Mouse (Mus musculus) heart, postnatal 0 days (tissue): ENCODE measurements around the gene Akr7a5.

Experiments used
- CTCF ChIP-seq: IDR thresholded peaks from 2 replicates; pipeline ENCODE4 v1.5.1; 2016; ENCODE audit warnings: antibody characterized with exemption, control low read depth, low read depth
- EP300 ChIP-seq: IDR thresholded peaks from 2 replicates; pipeline ENCODE4 v1.6.1; 2016; ENCODE audit warnings: antibody characterized with exemption, low read depth

GRCm38 (mm10) chr4:139298671-139299366 lies 11.7 kb upstream of the Akr7a5 start:
- TF ChIP-seq CTCF (no peak), EP300 (no peak)
